Mouse (Mus musculus): ENCODE results near the gene Elmod2.

- no peak for TF ChIP-seq BHLHE40 (IDR thresholded peaks at IDR 0.05; ENCODE audit: borderline replicate concordance, low read depth, low read length)
- no peak for TF ChIP-seq MYC (IDR thresholded peaks at IDR 0.05; ENCODE audit: low read depth, low read length)
- TF ChIP-seq CTCF (IDR thresholded peaks at IDR 0.05 in 2 of 3, conservative IDR thresholded peaks at IDR 0.05 in 1 of 3; ENCODE audit: control insufficient read depth in 1 of 3, insufficient read depth in 1 of 3, low read depth in 2 of 3, low read length in 3 of 3, poor library complexity in 1 of 3, severe bottlenecking in 1 of 3) = peak; percentile 7 to 63 (median 14); a peak in 2 of 6 replicates
- TF ChIP-seq SMC3 (IDR thresholded peaks at IDR 0.05; ENCODE audit: low read depth, low read length) = peak; percentile 67
Measured at GRCm38 (mm10) chr8:83342693-83343092, 10.4 kb upstream of the Elmod2 start.

All from MEL (cell line).